Mouse (Mus musculus) cerebellum, postnatal 14 days (tissue): ENCODE data around the gene Trim27.

Experiments
- DNase-seq, 2 experiments: peaks; one replicate each; pipeline ENCODE4 v3.0.0; 2021; ENCODE audit warnings: mixed read lengths in 2 of 2

Trim27 gene

GRCm38 (mm10) chr13:21172241-21173027 is 6.8 kb upstream of the Trim27 start:
- DNase-seq: peak; percentile 82 to 83

DNA sequence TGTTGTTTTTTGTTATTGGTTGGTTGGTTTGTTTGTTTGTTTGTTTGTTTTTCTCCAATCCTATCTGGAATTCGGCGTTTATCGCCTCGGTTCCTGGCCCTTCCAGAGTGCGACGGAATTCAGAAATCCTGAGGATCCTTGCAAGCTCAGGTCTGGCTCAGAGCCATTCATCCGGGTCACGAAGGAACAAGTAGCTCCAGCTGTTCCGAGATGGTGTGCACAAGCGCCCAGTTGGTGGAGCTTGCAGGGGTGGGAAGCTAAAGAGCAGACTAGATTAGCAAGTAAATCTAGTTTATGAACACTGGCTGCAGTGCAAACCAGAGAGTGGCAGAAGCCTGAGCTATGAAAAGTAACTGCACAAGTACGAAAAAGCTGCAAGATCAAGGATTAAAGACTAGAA is 6.2 kb upstream of the Trim27 start:
- peak; percentile 71 to 86 for DNase-seq

GRCm38 (mm10) chr13:21176733-21177132 is 2.5 kb upstream of the Trim27 start:
- DNase-seq: no peak

- no peak for DNase-seq
Measured at GRCm38 (mm10) chr13:21177657-21178056, 1.6 kb upstream of the Trim27 start.

DNA sequence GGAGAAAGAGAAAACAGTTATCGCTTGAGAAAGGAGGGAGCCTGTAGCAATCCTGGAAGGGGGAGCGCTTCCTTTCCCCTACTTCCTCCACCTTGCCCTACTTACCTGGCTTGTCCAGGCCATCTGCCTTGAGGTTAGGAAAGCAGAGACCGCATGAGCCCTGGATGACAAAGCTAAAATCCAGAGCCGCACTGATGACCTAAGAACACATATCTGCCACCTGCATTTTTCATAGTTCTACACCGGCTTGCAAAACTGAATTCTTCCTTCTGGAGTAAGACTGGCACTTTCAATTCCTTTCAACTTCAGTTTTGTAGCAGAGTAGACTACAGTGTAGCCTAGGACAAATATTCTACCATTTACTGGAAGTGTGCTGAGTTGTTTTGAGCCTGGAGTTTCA is 881 bp upstream of the Trim27 start:
- DNase-seq: no peak

- peak; percentile 74 to 86 for DNase-seq
Measured at GRCm38 (mm10) chr13:21179724-21180550, 692 bp downstream of the Trim27 start.

GRCm38 (mm10) chr13:21180551-21181530 is 1.6 kb downstream of the Trim27 start:
- DNase-seq: peak; percentile 69 to 79

DNA sequence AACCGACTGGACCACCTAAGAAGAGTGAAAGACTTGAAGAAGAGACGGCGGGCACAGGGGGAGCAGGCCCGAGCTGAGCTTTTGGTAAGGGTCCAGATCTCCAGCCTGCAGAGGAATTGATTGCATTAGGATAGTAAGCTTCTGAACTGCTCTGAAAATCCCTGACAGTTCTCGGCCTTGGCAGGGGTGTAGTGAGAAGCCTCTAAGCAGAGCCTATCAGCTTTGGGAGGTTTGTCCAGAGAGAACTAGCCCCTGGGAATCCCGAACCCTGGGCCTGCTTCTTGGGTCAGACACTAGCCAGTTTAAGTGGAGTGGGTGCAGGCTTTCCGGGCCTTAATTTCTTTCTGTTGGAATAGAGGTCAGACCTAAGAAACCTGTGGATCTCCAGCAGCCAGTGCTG is 2.8 kb downstream of the Trim27 start:
- DNase-seq: no peak

DNA sequence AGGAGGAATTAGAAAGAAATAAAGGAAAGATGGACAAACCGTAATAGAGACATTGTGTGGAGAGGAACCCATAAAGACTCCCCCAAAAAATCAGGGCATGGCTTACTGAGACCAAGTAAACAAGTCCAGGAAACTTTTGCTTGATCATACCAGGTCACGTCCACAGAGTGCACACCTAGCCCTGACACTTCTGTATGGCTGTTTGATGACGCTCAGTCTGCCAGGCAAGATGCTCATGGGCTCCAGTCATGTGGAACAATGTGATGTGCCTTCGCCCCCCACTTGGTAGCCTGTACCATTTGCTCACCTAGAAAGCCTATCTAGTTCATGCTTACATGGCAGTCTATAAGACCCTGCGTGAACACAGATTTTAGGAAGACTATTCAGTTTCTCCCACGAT is 3.8 kb downstream of the Trim27 start:
- DNase-seq: no peak

DNA sequence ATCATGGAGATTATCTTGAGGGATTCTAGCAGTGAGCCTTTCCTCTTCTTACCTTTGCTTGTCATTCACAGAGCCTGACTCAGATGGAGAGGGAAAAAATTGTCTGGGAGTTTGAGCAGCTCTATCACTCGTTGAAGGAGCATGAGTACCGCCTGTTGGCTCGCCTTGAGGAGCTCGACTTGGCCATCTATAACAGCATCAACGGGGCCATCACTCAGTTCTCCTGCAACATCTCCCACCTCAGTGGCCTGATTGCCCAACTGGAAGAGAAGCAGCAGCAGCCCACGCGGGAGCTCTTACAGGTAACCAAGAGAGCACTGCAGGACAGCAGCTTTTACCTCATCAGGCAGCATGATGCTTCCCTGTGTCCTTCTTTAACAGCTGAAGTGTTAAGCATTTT is 4.4 kb downstream of the Trim27 start:
- DNase-seq: no peak

GRCm38 (mm10) chr13:21185521-21185920 is 6.3 kb downstream of the Trim27 start:
- DNase-seq: no peak

GRCm38 (mm10) chr13:21195406-21196228 is 16.4 kb downstream of the Trim27 start:
- no peak for DNase-seq

- no peak for DNase-seq
Measured at GRCm38 (mm10) chr13:21197721-21198120, 18.5 kb downstream of the Trim27 start.

DNA sequence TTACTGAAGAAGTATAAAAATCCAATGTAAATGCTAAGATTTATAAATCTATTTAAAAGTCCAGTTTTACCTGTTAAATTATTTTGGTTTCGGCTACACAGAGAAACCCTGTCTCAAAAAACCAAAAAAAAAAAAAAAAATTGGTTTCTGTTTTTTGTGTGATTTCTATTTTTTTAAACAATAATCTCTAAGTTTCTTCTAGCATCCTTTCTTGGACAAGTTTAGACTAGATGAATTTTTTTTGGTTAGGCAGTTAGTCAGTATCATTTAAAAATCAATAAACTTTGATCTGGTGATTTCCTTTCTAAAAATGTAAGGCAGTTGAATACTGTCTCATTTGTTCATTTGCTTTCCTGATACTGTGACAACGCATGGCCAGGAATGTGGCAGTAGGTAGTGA is 19.1 kb downstream of the Trim27 start:
- DNase-seq: no peak

DNA sequence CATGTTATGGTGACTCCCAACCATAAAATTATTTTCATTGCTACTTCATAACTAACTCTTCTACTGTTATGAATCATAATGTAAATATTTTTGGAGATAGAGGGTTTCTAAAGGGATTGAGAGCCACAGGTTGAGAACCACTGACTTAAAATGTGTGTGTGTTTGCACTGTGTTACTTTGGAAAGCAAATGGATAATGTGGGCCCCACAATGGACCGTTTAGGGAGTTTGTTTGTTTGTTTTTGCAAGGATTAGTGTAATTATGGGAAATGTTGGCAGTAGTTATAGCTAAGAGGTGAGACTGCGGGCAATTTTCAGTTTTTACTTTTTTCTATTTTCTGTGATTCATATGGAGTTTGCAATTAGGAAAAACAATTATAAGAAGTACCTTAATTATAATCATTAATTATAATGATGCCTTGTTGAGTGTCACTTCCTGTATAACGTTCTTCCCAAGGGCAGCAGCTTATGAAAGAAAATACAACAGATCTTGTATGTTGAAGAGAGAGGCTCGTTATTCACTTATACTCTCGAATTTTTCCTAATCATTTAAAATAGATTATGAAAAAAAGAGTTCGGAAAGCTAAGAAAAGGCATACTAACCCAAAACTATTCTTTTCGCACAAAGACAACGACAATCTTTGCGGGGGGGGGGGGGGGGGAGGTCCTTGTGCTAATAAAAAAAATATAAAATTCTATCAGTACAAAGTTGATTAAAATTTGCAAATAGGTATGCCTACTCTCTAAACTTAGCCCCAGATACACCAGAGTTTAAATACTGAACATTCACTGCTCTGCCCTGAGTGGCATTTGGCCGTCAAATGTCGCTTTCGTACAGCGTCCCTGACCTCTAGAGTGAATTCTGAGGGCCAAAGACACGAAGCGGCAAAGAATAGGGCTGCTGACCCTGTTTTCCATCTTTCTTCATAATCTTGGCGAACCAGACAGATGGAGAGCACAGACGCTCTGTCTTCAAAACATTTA is 20.1 kb downstream of the Trim27 start:
- DNase-seq: no peak

DNA sequence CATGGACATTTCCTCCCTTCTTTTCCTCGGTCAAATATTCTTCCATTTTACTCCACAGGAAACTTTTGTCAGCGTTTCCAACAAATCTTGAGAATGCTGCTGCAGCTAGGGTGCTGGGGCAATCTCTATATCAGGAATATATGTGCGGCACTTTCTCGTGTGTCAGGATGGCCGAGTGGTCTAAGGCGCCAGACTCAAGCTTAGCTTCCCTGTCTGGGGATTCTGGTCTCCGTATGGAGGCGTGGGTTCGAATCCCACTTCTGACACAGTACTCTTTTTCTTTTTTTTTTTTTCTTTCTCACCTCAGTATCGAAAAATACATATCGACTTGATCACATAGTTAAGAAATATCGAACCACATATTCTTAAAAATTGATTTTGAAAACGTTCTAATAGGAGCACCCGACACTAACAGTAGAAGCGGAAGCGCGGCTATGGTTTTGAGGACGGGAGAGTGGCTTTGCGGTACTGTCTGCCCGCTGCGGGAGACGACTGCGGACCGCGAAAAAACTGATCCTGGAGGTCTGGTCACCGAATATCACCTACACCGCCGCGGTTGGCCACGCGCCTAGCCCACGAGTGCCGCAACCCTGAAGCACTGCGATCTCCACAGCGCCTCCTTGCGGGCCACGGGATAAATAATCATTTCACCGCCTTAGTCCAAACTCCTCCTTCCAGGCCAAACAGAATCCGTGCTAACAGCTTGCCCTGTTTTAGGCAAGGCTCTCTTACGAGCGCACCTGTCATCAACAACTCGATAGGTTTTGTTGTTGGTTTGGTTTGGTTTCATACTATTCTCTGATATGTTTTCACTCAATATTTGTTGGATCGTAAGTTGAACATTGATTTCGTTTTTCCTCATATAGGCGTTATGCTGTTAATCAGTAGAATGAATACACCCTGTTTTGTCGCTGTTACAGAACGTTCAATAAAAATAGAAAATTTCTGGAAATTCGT is 21.1 kb downstream of the Trim27 start:
- DNase-seq: peak; percentile 98

DNA sequence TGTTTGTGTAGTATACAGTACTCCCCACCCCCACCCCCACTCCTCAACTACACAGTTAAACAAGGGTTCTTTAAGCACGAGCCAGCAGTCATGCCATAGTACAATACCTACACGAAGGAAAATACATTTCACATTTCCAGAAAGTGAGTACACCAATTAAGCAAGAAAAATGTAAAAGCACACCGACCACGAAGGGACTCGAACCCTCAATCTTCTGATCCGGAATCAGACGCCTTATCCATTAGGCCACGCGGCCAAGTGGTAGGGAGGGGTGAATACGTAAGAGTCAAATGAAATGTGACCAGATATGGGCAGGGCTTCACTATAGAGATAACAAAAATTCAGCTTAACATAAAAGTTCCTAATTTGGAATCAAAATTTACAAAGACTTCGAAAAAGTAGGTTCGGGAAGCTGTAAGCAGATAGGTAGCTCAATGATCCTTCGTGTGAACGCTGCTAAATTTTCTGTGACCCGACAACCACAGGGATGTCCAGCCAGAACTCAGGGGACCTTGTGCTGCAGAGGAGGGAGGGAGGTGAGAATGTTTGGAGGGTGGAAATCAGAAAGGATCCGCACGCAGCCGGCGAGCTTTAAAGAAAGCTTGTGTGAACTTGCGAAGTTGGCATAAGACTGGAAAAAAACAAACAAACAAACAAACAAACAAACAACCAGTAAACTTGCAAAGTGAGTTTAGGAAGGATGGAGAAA is 36.2 kb downstream of the Trim27 start:
- peak; percentile 85 to 89 for DNase-seq

- DNase-seq: no peak
Measured at GRCm38 (mm10) chr13:21216781-21217180, 37.5 kb downstream of the Trim27 start.
